Mouse (Mus musculus): ENCODE measurements at regions not wholly inside any gene's neighbourhood (a gene's known extent, or its start where the extent isn't known, plus 50 kb on each side); places are given as distances from the start of the nearest gene placed in this dataset.

DNA sequence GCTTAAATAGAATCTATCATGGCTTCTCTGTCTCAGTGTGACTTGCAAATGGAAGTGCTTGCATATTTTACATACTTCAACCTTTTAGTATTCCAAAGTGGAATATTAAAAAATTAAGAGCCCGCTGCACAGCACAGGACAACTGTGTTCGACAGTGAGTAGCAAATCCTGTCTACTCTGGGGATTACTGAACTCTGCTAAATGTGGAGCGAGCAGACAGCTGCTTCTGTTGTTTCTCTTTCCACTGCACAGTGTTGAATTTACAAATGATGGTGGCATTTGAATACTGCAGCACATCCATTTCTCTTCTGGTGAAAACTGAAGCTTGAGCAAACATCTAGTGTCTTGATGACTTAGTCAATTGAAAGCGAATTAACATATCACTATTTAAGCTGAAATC, 409.2 kb downstream of the Fam198b start:
- Histone ChIP-seq H3K9me3 (ENCODE audit: control insufficient read depth, low read length) (no peaks in the 10 kb centered on the region), H3K4me1 (replicated peaks; ENCODE audit: control insufficient read depth, insufficient read depth, low read length) (no peaks in the 10 kb centered on the region), H3K36me3 (replicated peaks; ENCODE audit: control insufficient read depth, insufficient read depth) (no peaks in the 10 kb centered on the region), H3K27ac (no peak overlapping the region), H3K9ac (no peak overlapping the region), H3K4me3 (replicated peaks; ENCODE audit: low read length) (no peak overlapping the region), H3K4me2 (replicated peaks) (no peak overlapping the region), H3K27me3 (ENCODE audit: control insufficient read depth, insufficient read depth, low read length) (no peaks in the 10 kb centered on the region)
- 76% methylated on average over 4 of the region's 4 CpGs for WGBS
- ATAC-seq (ENCODE audit: low FRiP score) (no peak), DNase-seq (ENCODE audit: low spot score) (no peak)

DNA sequence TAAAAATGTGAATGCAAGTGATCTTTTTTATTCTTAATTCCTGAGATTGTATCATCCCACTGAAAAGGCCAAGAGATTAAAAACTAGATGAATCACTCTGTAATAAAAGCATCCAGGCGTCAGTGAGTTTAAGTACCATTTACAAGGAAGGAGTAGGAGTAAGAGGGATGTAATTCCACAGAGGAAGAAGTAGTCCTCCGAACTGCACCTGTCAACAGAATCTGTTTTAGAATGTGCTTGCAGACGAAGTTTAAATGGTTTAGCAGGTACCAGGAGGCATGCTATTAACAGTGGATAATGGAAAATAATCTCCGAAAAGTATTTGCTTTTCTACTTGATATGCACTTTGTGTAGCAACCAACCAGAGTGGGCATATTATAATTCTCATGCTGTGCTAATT, 423.3 kb downstream of the Fam198b start:
- Histone ChIP-seq H3K27me3 (ENCODE audit: control insufficient read depth, insufficient read depth, low read length) (no peaks in the 10 kb centered on the region), H3K9me3 (ENCODE audit: control insufficient read depth, low read length) (no peaks in the 10 kb centered on the region), H3K4me1 (replicated peaks; ENCODE audit: control insufficient read depth, insufficient read depth, low read length) (no peaks in the 10 kb centered on the region), H3K27ac (no peak overlapping the region), H3K4me3 (replicated peaks; ENCODE audit: low read length) (no peak overlapping the region), H3K9ac (no peak overlapping the region), H3K4me2 (replicated peaks) (no peak overlapping the region), H3K36me3 (replicated peaks; ENCODE audit: control insufficient read depth, insufficient read depth) (no peaks in the 10 kb centered on the region)
- ATAC-seq (ENCODE audit: low FRiP score): no peak
- WGBS: 75% methylated on average over 4 of the region's 4 CpGs
- DNase-seq (ENCODE audit: low spot score): no peak

DNA sequence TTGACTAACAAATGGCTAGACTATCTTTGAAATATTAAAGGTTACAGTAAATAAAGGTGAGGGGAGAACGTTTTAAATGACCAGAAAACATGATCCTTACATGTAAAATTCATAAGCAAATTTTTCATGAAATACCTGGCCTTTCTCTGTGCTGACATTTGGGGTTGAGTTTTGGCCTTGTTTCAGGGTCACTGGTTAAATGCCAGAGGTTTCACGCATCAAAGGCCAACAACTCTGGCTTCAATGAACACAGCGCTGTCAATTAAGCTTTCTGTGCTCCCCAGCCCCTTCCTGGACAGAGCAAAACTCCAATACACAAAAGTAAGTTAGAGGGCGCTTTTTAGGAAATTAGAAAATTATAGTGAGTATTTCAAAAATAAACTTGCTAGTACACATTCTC, 425.6 kb downstream of the Fam198b start:
- Histone ChIP-seq H3K4me2 (replicated peaks) (no peak overlapping the region), H3K27me3 (ENCODE audit: control insufficient read depth, insufficient read depth, low read length) (no peaks in the 10 kb centered on the region), H3K9ac (no peak overlapping the region), H3K4me3 (replicated peaks; ENCODE audit: low read length) (no peak overlapping the region), H3K27ac (no peak overlapping the region), H3K9me3 (ENCODE audit: control insufficient read depth, low read length) (peaks cover 4% of the 10 kb centered on the region; the same call in 1 of the 2 replicates), H3K36me3 (replicated peaks; ENCODE audit: control insufficient read depth, insufficient read depth) (no peaks in the 10 kb centered on the region), H3K4me1 (replicated peaks; ENCODE audit: control insufficient read depth, insufficient read depth, low read length) (no peaks in the 10 kb centered on the region)
- ATAC-seq (ENCODE audit: low FRiP score) (no peak), DNase-seq (ENCODE audit: low spot score) (no peak)
- 69% methylated on average over 4 of the region's 4 CpGs for WGBS

DNA sequence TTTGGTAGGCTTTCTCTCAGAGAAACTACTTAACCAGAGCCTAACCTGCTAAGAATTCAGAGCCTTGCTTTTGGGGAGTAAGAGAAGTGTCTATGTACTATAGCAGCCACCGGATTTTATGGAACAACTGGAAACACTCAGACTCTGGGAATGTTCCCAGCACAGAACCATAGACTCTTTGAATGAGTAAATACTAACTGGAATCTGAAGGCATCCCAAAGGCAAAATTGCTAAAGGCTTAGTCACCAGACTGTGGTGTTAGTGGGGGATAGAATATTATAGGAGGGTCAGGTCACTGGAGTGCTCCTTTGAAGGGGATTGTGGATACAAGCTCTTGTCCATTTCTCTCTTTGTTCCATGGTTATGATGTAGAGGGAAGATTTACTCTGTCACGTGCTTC, 427.4 kb downstream of the Fam198b start:
- Histone ChIP-seq H3K4me1 (replicated peaks; ENCODE audit: control insufficient read depth, insufficient read depth, low read length) (no peaks in the 10 kb centered on the region), H3K4me3 (replicated peaks; ENCODE audit: low read length) (no peak overlapping the region), H3K36me3 (replicated peaks; ENCODE audit: control insufficient read depth, insufficient read depth) (no peaks in the 10 kb centered on the region), H3K4me2 (replicated peaks) (no peak overlapping the region), H3K27ac (no peak overlapping the region), H3K9me3 (ENCODE audit: control insufficient read depth, low read length) (peaks cover 4% of the 10 kb centered on the region; the same call in 1 of the 2 replicates), H3K27me3 (ENCODE audit: control insufficient read depth, insufficient read depth, low read length) (no peaks in the 10 kb centered on the region), H3K9ac (no peak overlapping the region)
- ATAC-seq (ENCODE audit: low FRiP score) (no peak), DNase-seq (ENCODE audit: low spot score) (no peak)
- WGBS: 91% methylated on average over 2 of the region's 2 CpGs

GRCm38 (mm10) chr3:80322291-80322690, 438.0 kb downstream of the Fam198b start:
- Histone ChIP-seq H3K4me1 (replicated peaks; ENCODE audit: control insufficient read depth, insufficient read depth, low read length) (no peaks in the 10 kb centered on the region), H3K9ac (no peak overlapping the region), H3K27me3 (ENCODE audit: control insufficient read depth, insufficient read depth, low read length) (no peaks in the 10 kb centered on the region), H3K9me3 (ENCODE audit: control insufficient read depth, low read length) (no peaks in the 10 kb centered on the region), H3K27ac (no peak overlapping the region), H3K4me3 (replicated peaks; ENCODE audit: low read length) (no peak overlapping the region), H3K36me3 (replicated peaks; ENCODE audit: control insufficient read depth, insufficient read depth) (no peaks in the 10 kb centered on the region), H3K4me2 (replicated peaks) (no peak overlapping the region)
- ATAC-seq (ENCODE audit: low FRiP score) (no peak), DNase-seq (ENCODE audit: low spot score) (no peak)
- 38% methylated on average over 3 of the region's 3 CpGs for WGBS

- Histone ChIP-seq H3K27me3 (ENCODE audit: control insufficient read depth, insufficient read depth, low read length) (no peaks in the 10 kb centered on the region), H3K36me3 (replicated peaks; ENCODE audit: control insufficient read depth, insufficient read depth) (no peaks in the 10 kb centered on the region), H3K4me3 (replicated peaks; ENCODE audit: low read length) (no peak overlapping the region), H3K27ac (no peak overlapping the region), H3K4me1 (replicated peaks; ENCODE audit: control insufficient read depth, insufficient read depth, low read length) (no peaks in the 10 kb centered on the region), H3K4me2 (replicated peaks) (no peak overlapping the region), H3K9ac (no peak overlapping the region), H3K9me3 (ENCODE audit: control insufficient read depth, low read length) (no peaks in the 10 kb centered on the region)
- DNase-seq (ENCODE audit: low spot score) (no peak), ATAC-seq (ENCODE audit: low FRiP score) (no peak)
- 94% methylated on average over 2 of the region's 2 CpGs for WGBS
Measured at GRCm38 (mm10) chr3:80324726-80325125, 440.4 kb downstream of the Fam198b start.

GRCm38 (mm10) chr3:80331776-80332175, 447.4 kb downstream of the Fam198b start:
- Histone ChIP-seq H3K4me3 (replicated peaks; ENCODE audit: low read length) (no peak overlapping the region), H3K9ac (no peak overlapping the region), H3K27ac (no peak overlapping the region), H3K4me2 (replicated peaks) (no peak overlapping the region), H3K9me3 (ENCODE audit: control insufficient read depth, low read length) (no peaks in the 10 kb centered on the region), H3K36me3 (replicated peaks; ENCODE audit: control insufficient read depth, insufficient read depth) (no peaks in the 10 kb centered on the region), H3K4me1 (replicated peaks; ENCODE audit: control insufficient read depth, insufficient read depth, low read length) (peaks cover 10% of the 10 kb centered on the region), H3K27me3 (ENCODE audit: control insufficient read depth, insufficient read depth, low read length) (no peaks in the 10 kb centered on the region)
- no peak for ATAC-seq (ENCODE audit: low FRiP score)
- no peak for DNase-seq (ENCODE audit: low spot score)
- WGBS: 70% methylated on average over 3 of the region's 3 CpGs

DNA sequence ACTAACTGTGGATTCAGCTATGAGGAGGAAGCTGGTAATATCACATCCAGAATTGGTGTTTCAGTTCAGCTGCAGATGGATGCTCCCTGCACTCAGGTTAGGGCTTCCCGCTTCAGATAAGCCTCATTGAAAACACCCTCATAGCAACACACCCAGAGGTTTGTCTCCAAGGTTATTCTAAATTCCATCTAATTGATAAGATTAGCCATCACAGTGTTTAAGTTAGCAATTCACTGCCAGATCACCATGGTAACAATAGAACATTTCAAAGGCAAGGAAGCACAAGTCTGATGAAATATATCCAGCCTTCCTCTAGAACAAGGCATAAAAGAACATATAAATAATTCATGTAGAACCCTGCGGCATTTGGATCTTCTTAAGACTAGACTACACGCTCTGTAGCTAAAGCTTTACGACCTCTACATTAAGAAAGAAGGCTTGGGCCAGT, 450.1 kb downstream of the Fam198b start:
- Histone ChIP-seq H3K27ac (0 out of 2 replicates have a peak overlapping the region, but pooled peaks have one; percentile 38), H3K4me1 (replicated peaks; ENCODE audit: control insufficient read depth, insufficient read depth, low read length) (peaks cover 10% of the 10 kb centered on the region), H3K36me3 (replicated peaks; ENCODE audit: control insufficient read depth, insufficient read depth) (no peaks in the 10 kb centered on the region), H3K27me3 (ENCODE audit: control insufficient read depth, insufficient read depth, low read length) (no peaks in the 10 kb centered on the region), H3K9ac (no peak overlapping the region), H3K9me3 (ENCODE audit: control insufficient read depth, low read length) (no peaks in the 10 kb centered on the region), H3K4me2 (replicated peaks) (no peak overlapping the region), H3K4me3 (replicated peaks; ENCODE audit: low read length) (no peak overlapping the region)
- ATAC-seq (ENCODE audit: low FRiP score) (peak; percentile 82), DNase-seq (ENCODE audit: low spot score) (peak; percentile 48)
- 13% methylated on average over 4 of the region's 4 CpGs for WGBS

GRCm38 (mm10) chr3:80336123-80336674, 451.9 kb downstream of the Fam198b start:
- no peak overlapping the region for H3K27ac ChIP-seq
- no peak overlapping the region for H3K4me2 ChIP-seq (replicated peaks)
- peak; percentile 52; the same call in 1 of the 2 replicates for ATAC-seq (ENCODE audit: low FRiP score)
- H3K4me1 ChIP-seq (replicated peaks; ENCODE audit: control insufficient read depth, insufficient read depth, low read length): peaks cover 10% of the 10 kb centered on the region
- no peak overlapping the region for H3K4me3 ChIP-seq (replicated peaks; ENCODE audit: low read length)
- no peak overlapping the region for H3K9ac ChIP-seq
- WGBS: 90% methylated on average over 8 of the region's 8 CpGs
- no peaks in the 10 kb centered on the region for H3K9me3 ChIP-seq (ENCODE audit: control insufficient read depth, low read length)
- H3K36me3 ChIP-seq (replicated peaks; ENCODE audit: control insufficient read depth, insufficient read depth): no peaks in the 10 kb centered on the region
- H3K27me3 ChIP-seq (ENCODE audit: control insufficient read depth, insufficient read depth, low read length): no peaks in the 10 kb centered on the region
- no peak for DNase-seq (ENCODE audit: low spot score)

DNA sequence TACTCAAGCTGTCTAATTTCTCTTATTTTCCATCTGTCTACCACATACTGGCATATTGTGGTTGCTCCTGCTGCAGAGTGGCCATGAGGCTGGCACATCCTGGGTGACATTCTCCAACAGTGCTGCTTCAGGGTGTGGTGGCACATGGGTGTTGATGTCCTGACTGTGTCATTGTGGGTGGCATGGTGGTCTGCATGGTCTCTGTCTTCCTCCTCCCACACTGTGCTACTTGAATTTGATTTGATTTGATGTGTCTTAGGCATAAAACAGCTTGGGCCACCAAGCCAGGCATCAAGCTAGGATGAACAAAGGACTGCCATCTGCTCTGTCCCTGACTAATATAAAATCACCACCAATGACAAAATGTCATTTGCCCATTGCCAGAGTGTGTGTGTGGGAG, 434.7 kb downstream of the Gria2 start:
- Histone ChIP-seq H3K36me3 (replicated peaks; ENCODE audit: control insufficient read depth, insufficient read depth) (no peaks in the 10 kb centered on the region), H3K4me3 (replicated peaks; ENCODE audit: low read length) (no peak overlapping the region), H3K4me2 (replicated peaks) (no peak overlapping the region), H3K27ac (no peak overlapping the region), H3K4me1 (replicated peaks; ENCODE audit: control insufficient read depth, insufficient read depth, low read length) (no peaks in the 10 kb centered on the region), H3K9ac (no peak overlapping the region), H3K9me3 (ENCODE audit: control insufficient read depth, low read length) (no peaks in the 10 kb centered on the region), H3K27me3 (ENCODE audit: control insufficient read depth, insufficient read depth, low read length) (no peaks in the 10 kb centered on the region)
- no peak for DNase-seq (ENCODE audit: low spot score)
- 0 out of 2 replicates have a peak, but pooled peaks have one; percentile 14 for ATAC-seq (ENCODE audit: low FRiP score)

All from hindbrain, embryonic 14.5 days (tissue).